Mouse (Mus musculus) hindbrain, embryonic 14.5 days (tissue): ENCODE measurements around the gene Mad1l1. TPM values are rescaled to one million over a fixed set of nuclear protein-coding genes. Genes with fewer than 3 reads are reported as not detected.

Experiments
- ATAC-seq: fragments of 200-750 bp; cut with Nextera tagmentation; 2 replicates; pipeline ENCODE4 v1.8.0; 2017; ENCODE audit warnings: moderate number of reproducible peaks, mild to moderate bottlenecking, moderate TSS enrichment, moderate library complexity; ENCODE audit not compliant: low FRiP score
- DNase-seq: peaks from one replicate; pipeline ENCODE4 v3.0.0-alpha.2; 2015; ENCODE audit warnings: low spot score
- H3K27ac ChIP-seq: fragments of 300-500 bp; sonication (generic); 2 replicates; pipeline ENCODE4 v1.5.1; 2014; ENCODE audit warnings: mild to moderate bottlenecking, moderate library complexity
- H3K27me3 ChIP-seq: fragments of 300-500 bp; sonication (generic); 2 replicates; pipeline ENCODE4 v1.6.1; 2014; ENCODE audit warnings: mild to moderate bottlenecking, low read length, mixed read lengths; ENCODE audit not compliant: control insufficient read depth, insufficient read depth
- H3K36me3 ChIP-seq: fragments of 300-500 bp; sonication (generic); replicated peaks from 2 replicates; pipeline ENCODE4 v1.6.1; 2014; ENCODE audit not compliant: control insufficient read depth, insufficient read depth
- H3K4me1 ChIP-seq: fragments of 300-500 bp; sonication (generic); replicated peaks from 2 replicates; pipeline ENCODE4 v1.6.1; 2014; ENCODE audit warnings: antibody characterized with exemption, low read length, mixed read lengths; ENCODE audit not compliant: control insufficient read depth, insufficient read depth
- H3K4me2 ChIP-seq: fragments of 300-500 bp; sonication (generic); replicated peaks from 2 replicates; pipeline ENCODE4 v1.6.1; 2014; ENCODE audit warnings: mild to moderate bottlenecking, moderate library complexity
- H3K4me3 ChIP-seq: fragments of 300-500 bp; sonication (generic); replicated peaks from 2 replicates; pipeline ENCODE4 v1.5.1; 2014; ENCODE audit warnings: mild to moderate bottlenecking, low read length
- H3K9ac ChIP-seq: fragments of 300-500 bp; sonication (generic); 2 replicates; pipeline ENCODE4 v1.6.1; 2014
- H3K9me3 ChIP-seq: fragments of 300-500 bp; sonication (generic); 2 replicates; pipeline ENCODE4 v1.6.1; 2016; ENCODE audit warnings: low read length; ENCODE audit not compliant: control insufficient read depth
- WGBS: fragments of 180-500 bp; shearing (Covaris S2); extraction: QIAGEN DNeasy Blood & Tissue Kit; methylation state at CpG from one replicate; pipeline ENCODE4 v1.1.7; 2014; 5-methylcytosine and 5-hydroxymethylcytosine counted together
- polyA plus RNA-seq: library from polyadenylated mRNA; unstranded; fragments of >200 nt; fragmentation: Nextera tagmentation; extraction: Ambion mirVana; gene quantifications from 2 replicates; pipeline ENCODE4 v1.2.1, GENCODE M21; 2014

The Mad1l1 gene
- polyA plus RNA-seq, 1 experiment from 2014 or later, result 28.3 TPM

GRCm38 (mm10) chr5:140352352-140352751 lies 31.0 kb upstream of the Mad1l1 start:
- 92% methylated on average over 6 of the region's 6 CpGs for WGBS
- ATAC-seq, result no peak
- peaks cover 59% of the 10 kb centered on the region for H3K36me3 ChIP-seq

DNA sequence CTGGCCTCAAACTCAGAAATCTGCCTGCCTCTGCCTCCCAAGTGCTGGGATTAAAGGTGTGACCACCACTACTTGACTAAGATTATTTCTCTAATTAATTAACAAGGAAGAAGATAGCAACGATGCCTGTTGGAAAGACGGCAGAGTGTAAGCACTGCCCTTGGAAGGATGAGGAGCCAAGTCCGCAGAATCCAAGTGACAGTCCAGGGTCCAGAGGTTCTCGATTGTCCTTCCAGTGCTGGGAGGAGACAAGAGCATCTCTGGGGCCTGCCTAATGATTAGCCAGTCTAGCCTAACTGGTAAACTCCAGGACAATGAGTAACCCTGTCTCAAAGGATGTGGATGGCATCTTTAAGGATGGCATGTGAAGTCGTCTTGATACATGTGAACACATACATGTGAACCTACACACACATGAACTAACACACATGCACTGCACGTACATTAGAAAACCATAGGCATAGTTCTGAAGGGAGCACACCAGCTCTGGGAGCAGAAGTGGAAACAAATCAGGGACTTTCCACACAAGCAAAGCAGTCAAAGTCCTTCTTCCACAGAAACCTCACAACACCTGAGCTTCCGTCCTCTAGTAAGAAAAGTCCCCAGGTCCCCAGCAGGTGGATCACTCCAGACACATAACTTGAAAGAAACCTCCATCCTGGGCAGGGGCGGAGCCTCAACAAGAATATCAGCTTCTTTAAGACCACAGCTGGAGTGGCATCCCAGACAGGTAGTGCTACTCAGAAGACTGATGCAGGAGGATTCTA lies 29.6 kb upstream of the Mad1l1 start:
- no peak for DNase-seq
- Histone ChIP-seq H3K9me3 (no peaks in the 10 kb centered on the region), H3K4me1 (no peaks in the 10 kb centered on the region), H3K36me3 (peaks cover 51% of the 10 kb centered on the region), H3K4me3 (no peak overlapping the region), H3K9ac (no peak overlapping the region), H3K4me2 (no peak overlapping the region), H3K27ac (no peak overlapping the region), H3K27me3 (no peaks in the 10 kb centered on the region)
- no peak for ATAC-seq
- 96% methylated on average over 8 of the region's 8 CpGs for WGBS

More at GRCm38 (mm10) chr5:140352352-140352751, 31.0 kb upstream of the Mad1l1 start:
- no peak overlapping the region for H3K27ac ChIP-seq
- DNase-seq, result no peak
- H3K4me2 ChIP-seq, result no peak overlapping the region
- no peaks in the 10 kb centered on the region for H3K4me1 ChIP-seq
- H3K4me3 ChIP-seq, result no peak overlapping the region
- H3K27me3 ChIP-seq, result no peaks in the 10 kb centered on the region
- no peaks in the 10 kb centered on the region for H3K9me3 ChIP-seq
- H3K9ac ChIP-seq, result no peak overlapping the region

DNA sequence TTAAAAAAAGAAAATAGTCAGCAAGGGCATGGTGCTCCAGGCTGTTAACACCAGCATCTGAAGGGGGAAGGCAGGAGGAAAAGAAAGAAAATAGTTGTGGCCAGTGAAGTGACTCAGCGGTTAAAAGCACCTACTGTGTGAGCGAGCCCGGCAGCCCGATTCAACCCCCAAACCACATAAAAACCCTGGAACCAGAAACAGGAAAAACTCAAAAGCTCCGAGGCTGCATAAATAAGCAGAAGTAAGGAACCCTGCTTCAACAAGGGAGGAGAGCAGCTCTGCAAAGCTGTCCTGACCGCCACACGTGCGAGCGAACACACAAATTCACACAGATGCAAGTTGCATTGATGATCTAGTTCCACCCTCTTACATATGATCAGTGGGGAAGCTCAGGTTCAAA lies 28.5 kb upstream of the Mad1l1 start:
- H3K4me3 ChIP-seq, result no peak overlapping the region
- no peak overlapping the region for H3K4me2 ChIP-seq
- no peak overlapping the region for H3K9ac ChIP-seq
- no peaks in the 10 kb centered on the region for H3K9me3 ChIP-seq
- H3K4me1 ChIP-seq, result no peaks in the 10 kb centered on the region
- no peak for ATAC-seq
- H3K36me3 ChIP-seq, result peaks cover 52% of the 10 kb centered on the region
- WGBS, result 97% methylated on average over 9 of the region's 9 CpGs
- DNase-seq, result no peak
- no peaks in the 10 kb centered on the region for H3K27me3 ChIP-seq
- no peak overlapping the region for H3K27ac ChIP-seq

- H3K27ac ChIP-seq, result no peak overlapping the region
- DNase-seq (no peak), ATAC-seq (no peak)
- H3K4me2 ChIP-seq, result no peak overlapping the region
- 82% methylated on average over 1 of the region's 1 CpGs for WGBS
- H3K9me3 ChIP-seq, result no peaks in the 10 kb centered on the region
- H3K4me1 ChIP-seq, result no peaks in the 10 kb centered on the region
- no peak overlapping the region for H3K9ac ChIP-seq
- H3K4me3 ChIP-seq, result no peak overlapping the region
- H3K36me3 ChIP-seq, result peaks cover 39% of the 10 kb centered on the region
- H3K27me3 ChIP-seq, result no peaks in the 10 kb centered on the region
These were observed 24.7 kb upstream of the Mad1l1 start for GRCm38 (mm10) chr5:140346050-140346449.

GRCm38 (mm10) chr5:140345244-140345643 lies 23.9 kb upstream of the Mad1l1 start:
- peaks cover 41% of the 10 kb centered on the region for H3K36me3 ChIP-seq
- H3K27me3 ChIP-seq, result no peaks in the 10 kb centered on the region
- ATAC-seq (no peak), DNase-seq (no peak)
- no peak overlapping the region for H3K27ac ChIP-seq
- H3K4me1 ChIP-seq, result no peaks in the 10 kb centered on the region
- no peak overlapping the region for H3K9ac ChIP-seq
- no peaks in the 10 kb centered on the region for H3K9me3 ChIP-seq
- WGBS, result 94% methylated on average over 4 of the region's 4 CpGs
- H3K4me3 ChIP-seq, result no peak overlapping the region
- no peak overlapping the region for H3K4me2 ChIP-seq

DNA sequence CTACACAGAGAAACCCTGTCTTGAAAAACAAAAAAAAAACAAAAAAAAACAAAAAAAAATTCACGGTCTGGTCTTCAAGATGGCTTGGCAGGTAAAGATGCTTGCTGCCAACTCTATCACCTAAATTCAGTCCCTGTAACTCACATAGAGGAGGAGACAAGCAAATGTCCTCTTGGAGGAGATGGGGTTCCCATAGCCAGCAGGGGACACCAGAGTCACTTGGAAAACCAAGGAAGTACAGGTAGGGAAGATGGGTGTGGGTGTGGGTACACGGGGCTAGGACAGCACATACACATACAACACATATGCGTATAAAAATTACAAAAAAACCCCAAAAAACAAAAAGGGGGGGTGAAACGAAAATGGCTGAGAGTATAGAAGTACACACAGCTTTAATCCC lies 21.5 kb upstream of the Mad1l1 start:
- Histone ChIP-seq H3K4me1 (no peaks in the 10 kb centered on the region), H3K36me3 (peaks cover 58% of the 10 kb centered on the region), H3K4me3 (no peak overlapping the region), H3K27ac (no peak overlapping the region), H3K4me2 (no peak overlapping the region), H3K27me3 (no peaks in the 10 kb centered on the region), H3K9ac (no peak overlapping the region), H3K9me3 (no peaks in the 10 kb centered on the region)
- DNase-seq, result no peak
- 91% methylated on average over 4 of the region's 4 CpGs for WGBS
- no peak for ATAC-seq

GRCm38 (mm10) chr5:140339836-140340235 lies 18.5 kb upstream of the Mad1l1 start:
- WGBS, result 92% methylated on average over 3 of the region's 3 CpGs
- Histone ChIP-seq H3K27me3 (no peaks in the 10 kb centered on the region), H3K9me3 (no peaks in the 10 kb centered on the region), H3K4me1 (no peaks in the 10 kb centered on the region), H3K9ac (no peak overlapping the region), H3K4me2 (no peak overlapping the region), H3K27ac (no peak overlapping the region), H3K4me3 (no peak overlapping the region), H3K36me3 (peaks cover 46% of the 10 kb centered on the region)
- DNase-seq, result no peak
- ATAC-seq, result no peak

- no peaks in the 10 kb centered on the region for H3K27me3 ChIP-seq
- no peak overlapping the region for H3K27ac ChIP-seq
- H3K9ac ChIP-seq, result no peak overlapping the region
- no peaks in the 10 kb centered on the region for H3K9me3 ChIP-seq
- no peak overlapping the region for H3K4me3 ChIP-seq
- no peak for DNase-seq
- H3K4me2 ChIP-seq, result no peak overlapping the region
- no peak for ATAC-seq
- H3K4me1 ChIP-seq, result no peaks in the 10 kb centered on the region
- H3K36me3 ChIP-seq, result peaks cover 36% of the 10 kb centered on the region
- 98% methylated on average over 4 of the region's 4 CpGs for WGBS
These were observed 17.4 kb upstream of the Mad1l1 start for GRCm38 (mm10) chr5:140338779-140339178.

- H3K4me1 ChIP-seq, result 0 out of 2 replicates have a peak, but pooled peaks cover 3% of the 10 kb centered on the region
- no peak overlapping the region for H3K4me3 ChIP-seq
- H3K27me3 ChIP-seq, result no peaks in the 10 kb centered on the region
- H3K36me3 ChIP-seq, result peaks cover 31% of the 10 kb centered on the region
- peak; percentile 61 for DNase-seq
- 85% methylated on average over 1 of the region's 1 CpGs for WGBS
- H3K9ac ChIP-seq, result no peak overlapping the region
- no peak overlapping the region for H3K4me2 ChIP-seq
- no peak overlapping the region for H3K27ac ChIP-seq
- no peaks in the 10 kb centered on the region for H3K9me3 ChIP-seq
- no peak for ATAC-seq
These were observed 15.3 kb upstream of the Mad1l1 start for GRCm38 (mm10) chr5:140336680-140337079.
